Mouse (Mus musculus) embryonic fibroblast, embryonic 13.5 days (primary cell): Measurements from ENCODE around the gene Btbd2.

Source experiments
- CTCF ChIP-seq: IDR thresholded peaks from 2 replicates; pipeline ENCODE4 v1.5.1; 2011; ENCODE audit warnings: mild to moderate bottlenecking, control low read depth, low read length, moderate library complexity, borderline replicate concordance; ENCODE audit not compliant: insufficient read depth
- POLR2A ChIP-seq: IDR thresholded peaks from 2 replicates; pipeline ENCODE4 v1.6.1; 2011; ENCODE audit warnings: low read depth, mild to moderate bottlenecking, control low read depth, low read length, moderate library complexity

DNA sequence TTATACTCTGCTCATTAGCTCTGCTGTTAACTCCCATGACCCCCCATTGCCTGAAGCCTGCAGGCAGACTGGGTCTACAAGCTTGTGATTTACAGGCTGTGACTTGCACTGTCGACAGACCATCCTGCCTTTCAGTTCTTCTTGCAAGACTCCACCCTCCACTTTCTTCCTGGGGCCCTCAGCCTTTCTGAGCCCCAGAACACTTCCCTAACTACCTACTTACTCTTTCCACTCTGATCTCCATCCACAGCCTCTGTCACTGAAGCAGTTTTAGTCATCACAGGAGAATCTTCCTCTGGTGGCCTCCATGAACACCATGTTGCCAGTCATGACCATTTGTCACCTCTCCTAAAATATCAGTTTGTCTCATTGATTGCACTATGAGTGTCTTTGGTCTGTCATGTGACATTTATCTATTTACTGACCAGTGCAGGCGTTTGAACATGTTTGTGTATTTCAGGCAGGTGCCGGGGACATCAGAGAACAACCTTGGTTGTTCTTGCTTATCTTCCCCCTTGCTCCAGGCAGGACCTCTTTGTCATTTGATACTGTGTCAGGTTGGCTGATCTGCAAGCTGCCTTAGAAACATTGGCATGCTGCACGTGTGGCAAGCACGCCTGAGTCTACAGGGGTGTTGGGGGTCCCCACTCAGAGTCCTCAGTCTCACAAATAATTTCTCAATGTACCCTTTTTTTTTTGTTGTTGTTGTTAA, 6.8 kb upstream of the Btbd2 start:
- TF ChIP-seq CTCF (no peak), POLR2A (no peak)
